Mouse (Mus musculus): ENCODE results near the gene Lrch1. TPM values are rescaled to one million over a fixed set of nuclear protein-coding genes. Genes with fewer than 3 reads are reported as not detected.
A peak's percentile ranks its signal among the peaks of the same experiment; 100 is the strongest.

The Lrch1 gene
- polyA plus RNA-seq (2012; rRNA removed): 24.4 and 26.4 TPM in 2 replicates

GRCm38 (mm10) chr14:74947376-74948013 is at the start of gene Lrch1:
Gene Lrch1 (minus strand): TSS chr14:74947876.
- H3K4me1 ChIP-seq (ENCODE audit: control insufficient read depth, insufficient read depth, low read length): peaks cover 2% of the 10 kb centered on the region
- TF ChIP-seq CTCF (IDR thresholded peaks at IDR 0.05; ENCODE audit: borderline replicate concordance, insufficient read depth, low read depth, low read length) (no peak), POLR2A (IDR thresholded peaks at IDR 0.05; ENCODE audit: borderline replicate concordance, insufficient read depth, low read length) (peak; percentile 56; the same call in 1 of the 2 replicates)
- H3K27ac ChIP-seq (ENCODE audit: insufficient read depth, low read length): peak within 1 kb of the TSS; percentile 89
- H3K27me3 ChIP-seq (ENCODE audit: control insufficient read depth, insufficient read depth, low read length): no peaks in the 10 kb centered on the region
- peak; percentile 83 to 84 for DNase-seq
- H3K4me3 ChIP-seq (replicated peaks; ENCODE audit: insufficient read depth, low read depth, low read length): peak within 1 kb of the TSS; percentile 96
- under 1% methylated on average over 65 of the region's 65 CpGs for WGBS

- WGBS: 95% methylated on average over 2 of the region's 2 CpGs
Measured at GRCm38 (mm10) chr14:74997041-74997440, 49.4 kb upstream of the Lrch1 start.

GRCm38 (mm10) chr14:74996556-74996955 is 48.9 kb upstream of the Lrch1 start:
- 51% methylated on average over 3 of the region's 3 CpGs for WGBS
- DNase-seq: no peak

More at GRCm38 (mm10) chr14:74997041-74997440, 49.4 kb upstream of the Lrch1 start:
- no peak for DNase-seq
- H3K4me3 ChIP-seq (replicated peaks; ENCODE audit: insufficient read depth, low read depth, low read length): no peak overlapping the region
- no peak overlapping the region for H3K27ac ChIP-seq (ENCODE audit: insufficient read depth, low read length)
- TF ChIP-seq CTCF (IDR thresholded peaks at IDR 0.05; ENCODE audit: borderline replicate concordance, insufficient read depth, low read depth, low read length): no peak
- no peak for TF ChIP-seq POLR2A (IDR thresholded peaks at IDR 0.05; ENCODE audit: borderline replicate concordance, insufficient read depth, low read length)
- H3K27me3 ChIP-seq (ENCODE audit: control insufficient read depth, insufficient read depth, low read length): no peaks in the 10 kb centered on the region
- H3K4me1 ChIP-seq (ENCODE audit: control insufficient read depth, insufficient read depth, low read length): no peaks in the 10 kb centered on the region

DNA sequence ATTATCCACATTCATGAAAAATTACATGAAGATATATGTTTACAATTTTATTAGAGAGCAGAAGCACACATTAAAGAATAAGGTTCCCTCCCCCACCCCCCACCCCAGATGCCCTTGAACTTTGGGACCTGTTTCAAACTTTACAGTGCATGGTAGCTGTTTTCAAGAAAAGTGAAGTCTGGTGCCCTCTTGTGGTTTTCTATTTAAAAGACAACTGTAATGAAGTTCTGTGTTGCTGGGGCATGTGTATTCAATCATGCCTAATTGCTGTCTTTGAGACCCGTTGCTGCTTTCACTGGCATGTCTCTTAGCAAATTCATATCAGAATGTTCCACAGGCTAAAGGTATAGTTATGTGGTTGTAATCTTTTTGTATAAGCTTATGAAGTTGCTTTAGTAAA is 42.8 kb upstream of the Lrch1 start:
- 0% methylated on average over 1 of the region's 1 CpGs for WGBS
- no peaks in the 10 kb centered on the region for H3K4me1 ChIP-seq (ENCODE audit: control insufficient read depth, insufficient read depth, low read length)
- no peaks in the 10 kb centered on the region for H3K27me3 ChIP-seq (ENCODE audit: control insufficient read depth, insufficient read depth, low read length)
- no peak overlapping the region for H3K27ac ChIP-seq (ENCODE audit: insufficient read depth, low read length)
- no peak for TF ChIP-seq POLR2A (IDR thresholded peaks at IDR 0.05; ENCODE audit: borderline replicate concordance, insufficient read depth, low read length)
- peak; percentile 55; the same call in 1 of the 2 replicates for TF ChIP-seq CTCF (IDR thresholded peaks at IDR 0.05; ENCODE audit: borderline replicate concordance, insufficient read depth, low read depth, low read length)
- peak in 1 of 2 experiments; percentile 29 for DNase-seq
- H3K4me3 ChIP-seq (replicated peaks; ENCODE audit: insufficient read depth, low read depth, low read length): no peak overlapping the region

More at GRCm38 (mm10) chr14:74996556-74996955, 48.9 kb upstream of the Lrch1 start:
- no peaks in the 10 kb centered on the region for H3K27me3 ChIP-seq (ENCODE audit: control insufficient read depth, insufficient read depth, low read length)
- H3K4me1 ChIP-seq (ENCODE audit: control insufficient read depth, insufficient read depth, low read length): no peaks in the 10 kb centered on the region
- TF ChIP-seq POLR2A (IDR thresholded peaks at IDR 0.05; ENCODE audit: borderline replicate concordance, insufficient read depth, low read length): no peak
- no peak for TF ChIP-seq CTCF (IDR thresholded peaks at IDR 0.05; ENCODE audit: borderline replicate concordance, insufficient read depth, low read depth, low read length)
- H3K27ac ChIP-seq (ENCODE audit: insufficient read depth, low read length): no peak overlapping the region
- H3K4me3 ChIP-seq (replicated peaks; ENCODE audit: insufficient read depth, low read depth, low read length): no peak overlapping the region

- Histone ChIP-seq H3K27me3 (ENCODE audit: control insufficient read depth, insufficient read depth, low read length) (no peaks in the 10 kb centered on the region), H3K4me1 (ENCODE audit: control insufficient read depth, insufficient read depth, low read length) (no peaks in the 10 kb centered on the region), H3K4me3 (replicated peaks; ENCODE audit: insufficient read depth, low read depth, low read length) (no peak overlapping the region), H3K27ac (ENCODE audit: insufficient read depth, low read length) (no peak overlapping the region)
- no peak for DNase-seq
- no peak for TF ChIP-seq CTCF (IDR thresholded peaks at IDR 0.05; ENCODE audit: borderline replicate concordance, insufficient read depth, low read depth, low read length)
- 90% methylated on average over 4 of the region's 4 CpGs for WGBS
Measured at GRCm38 (mm10) chr14:74989909-74990308, 42.2 kb upstream of the Lrch1 start.

DNA sequence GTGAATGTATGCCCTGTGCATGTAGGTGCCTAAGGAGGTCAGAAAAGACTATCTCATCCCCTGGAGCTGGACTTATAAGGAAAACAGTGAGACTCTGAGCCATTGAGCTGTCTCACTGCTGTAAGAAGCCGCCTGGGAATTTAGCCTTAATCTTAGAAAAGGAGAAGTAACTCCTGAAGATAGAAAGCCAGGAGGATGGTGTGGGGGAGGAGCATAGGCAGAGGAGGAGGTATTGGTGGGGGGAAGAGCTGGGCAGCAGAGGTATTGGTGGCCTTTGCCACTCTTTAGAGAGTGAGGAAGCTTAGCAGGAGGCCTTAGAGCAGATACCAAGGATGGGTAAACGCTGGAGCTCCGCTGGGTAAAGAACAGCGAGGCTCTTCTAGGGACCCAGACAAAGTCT is 41.6 kb upstream of the Lrch1 start:
- H3K4me1 ChIP-seq (ENCODE audit: control insufficient read depth, insufficient read depth, low read length): no peaks in the 10 kb centered on the region
- no peak for DNase-seq
- TF ChIP-seq POLR2A (IDR thresholded peaks at IDR 0.05; ENCODE audit: borderline replicate concordance, insufficient read depth, low read length) (no peak), CTCF (IDR thresholded peaks at IDR 0.05; ENCODE audit: borderline replicate concordance, insufficient read depth, low read depth, low read length) (no peak)
- no peak overlapping the region for H3K4me3 ChIP-seq (replicated peaks; ENCODE audit: insufficient read depth, low read depth, low read length)
- no peak overlapping the region for H3K27ac ChIP-seq (ENCODE audit: insufficient read depth, low read length)
- 45% methylated on average over 4 of the region's 4 CpGs for WGBS
- no peaks in the 10 kb centered on the region for H3K27me3 ChIP-seq (ENCODE audit: control insufficient read depth, insufficient read depth, low read length)

GRCm38 (mm10) chr14:74986527-74986926 is 38.9 kb upstream of the Lrch1 start:
- 84% methylated on average over 3 of the region's 3 CpGs for whole genome bisulfite sequencing
- no peaks in the 10 kb centered on the region for H3K27me3 ChIP-seq (ENCODE audit: control insufficient read depth, insufficient read depth, low read length)
- no peak for DNase-seq
- H3K27ac ChIP-seq (ENCODE audit: insufficient read depth, low read length): no peak overlapping the region
- H3K4me1 ChIP-seq (ENCODE audit: control insufficient read depth, insufficient read depth, low read length): no peaks in the 10 kb centered on the region
- no peak for TF ChIP-seq POLR2A (IDR thresholded peaks at IDR 0.05; ENCODE audit: borderline replicate concordance, insufficient read depth, low read length)
- no peak for TF ChIP-seq CTCF (IDR thresholded peaks at IDR 0.05; ENCODE audit: borderline replicate concordance, insufficient read depth, low read depth, low read length)
- H3K4me3 ChIP-seq (replicated peaks; ENCODE audit: insufficient read depth, low read depth, low read length): no peak overlapping the region

GRCm38 (mm10) chr14:74985658-74986057 is 38.0 kb upstream of the Lrch1 start:
- Histone ChIP-seq H3K27me3 (ENCODE audit: control insufficient read depth, insufficient read depth, low read length) (no peaks in the 10 kb centered on the region; the same call in 1 of the 2 replicates), H3K4me1 (ENCODE audit: control insufficient read depth, insufficient read depth, low read length) (no peaks in the 10 kb centered on the region), H3K27ac (ENCODE audit: insufficient read depth, low read length) (no peak overlapping the region), H3K4me3 (replicated peaks; ENCODE audit: insufficient read depth, low read depth, low read length) (no peak overlapping the region)
- TF ChIP-seq CTCF (IDR thresholded peaks at IDR 0.05; ENCODE audit: borderline replicate concordance, insufficient read depth, low read depth, low read length) (no peak), POLR2A (IDR thresholded peaks at IDR 0.05; ENCODE audit: borderline replicate concordance, insufficient read depth, low read length) (no peak)
- WGBS: 54% methylated on average over 4 of the region's 4 CpGs
- no peak for DNase-seq

Measured in cerebellum, adult 2 months (tissue).